Mouse (Mus musculus): ENCODE results near the gene Axl. TPM values are rescaled to one million over a fixed set of nuclear protein-coding genes. Genes with fewer than 3 reads are reported as not detected.

Gene Axl
- 14.3 and 18.8 TPM in 2 replicates for polyA plus RNA-seq (2012; rRNA removed)

- peak; percentile 89 for DNase-seq (ENCODE audit: low read depth)
- TF ChIP-seq CTCF (IDR thresholded peaks at IDR 0.05; ENCODE audit: borderline replicate concordance, extremely low read depth, insufficient read depth, insufficient read length) (no peak), POLR2A (IDR thresholded peaks at IDR 0.05; ENCODE audit: borderline replicate concordance, extremely low read depth, insufficient read depth, insufficient read length, poor library complexity, severe bottlenecking) (peak; percentile 16; the same call in 1 of the 2 replicates)
Measured at GRCm38 (mm10) chr7:25788220-25789128, at the start of gene Axl. Gene Axl, minus strand, starts transcription at chr7:25788705.

- no peak for DNase-seq (ENCODE audit: low read depth)
- TF ChIP-seq POLR2A (IDR thresholded peaks at IDR 0.05; ENCODE audit: borderline replicate concordance, extremely low read depth, insufficient read depth, insufficient read length, poor library complexity, severe bottlenecking): no peak
- TF ChIP-seq CTCF (IDR thresholded peaks at IDR 0.05; ENCODE audit: borderline replicate concordance, extremely low read depth, insufficient read depth, insufficient read length): no peak
Measured at GRCm38 (mm10) chr7:25835188-25835891, 46.8 kb upstream of the Axl start.

DNA sequence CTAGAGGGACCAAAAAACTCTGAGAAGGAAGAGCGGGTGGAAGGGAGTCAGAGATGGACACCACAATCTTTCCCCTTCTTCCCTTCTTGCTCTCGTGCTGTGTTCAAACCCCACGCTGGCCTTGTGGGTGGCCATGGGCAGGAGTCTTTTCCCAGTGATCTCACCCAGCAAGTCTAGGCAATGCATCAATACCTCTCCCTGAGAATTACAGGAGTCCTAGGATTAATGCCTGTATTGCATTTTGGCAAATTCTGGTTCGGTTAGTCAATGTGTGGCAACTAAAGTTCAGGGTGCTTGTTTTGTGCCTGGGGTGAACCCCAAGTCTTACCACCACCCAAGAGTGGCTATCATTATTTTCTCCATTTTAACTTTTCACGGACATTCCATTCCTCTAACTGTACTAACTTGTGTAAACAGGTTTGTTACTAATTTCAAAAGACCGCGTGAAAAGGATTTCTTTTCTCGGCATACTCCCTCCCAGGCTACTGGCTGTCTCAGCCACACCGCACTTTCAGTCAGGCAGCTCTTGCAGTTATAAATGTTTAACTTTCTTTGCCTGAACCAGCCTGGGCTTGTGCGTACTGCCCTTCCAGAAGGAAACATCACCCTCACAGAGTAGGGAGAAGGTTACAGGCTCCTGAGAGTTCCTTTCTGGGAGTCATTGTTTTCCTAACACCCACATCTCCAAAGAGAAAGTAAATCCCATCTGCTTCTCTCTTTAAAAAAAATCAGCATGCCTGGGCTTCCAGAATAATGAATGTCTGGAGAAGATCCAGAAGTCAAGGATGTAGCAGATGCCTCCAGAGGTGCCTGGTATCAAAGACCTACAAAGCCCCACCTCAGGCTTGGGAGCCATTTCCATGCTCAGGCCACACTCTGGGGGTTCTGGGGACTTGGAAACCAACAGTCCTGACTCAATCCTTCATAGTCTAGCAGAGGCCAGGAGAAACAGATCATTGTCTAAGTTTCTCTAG is 43.3 kb upstream of the Axl start:
- DNase-seq (ENCODE audit: low read depth): no peak
- TF ChIP-seq POLR2A (IDR thresholded peaks at IDR 0.05; ENCODE audit: borderline replicate concordance, extremely low read depth, insufficient read depth, insufficient read length, poor library complexity, severe bottlenecking) (no peak), CTCF (IDR thresholded peaks at IDR 0.05; ENCODE audit: borderline replicate concordance, extremely low read depth, insufficient read depth, insufficient read length) (no peak)

GRCm38 (mm10) chr7:25830251-25830650 is 41.7 kb upstream of the Axl start:
- DNase-seq (ENCODE audit: low read depth): no peak
- TF ChIP-seq POLR2A (IDR thresholded peaks at IDR 0.05; ENCODE audit: borderline replicate concordance, extremely low read depth, insufficient read depth, insufficient read length, poor library complexity, severe bottlenecking) (no peak), CTCF (IDR thresholded peaks at IDR 0.05; ENCODE audit: borderline replicate concordance, extremely low read depth, insufficient read depth, insufficient read length) (no peak)

DNA sequence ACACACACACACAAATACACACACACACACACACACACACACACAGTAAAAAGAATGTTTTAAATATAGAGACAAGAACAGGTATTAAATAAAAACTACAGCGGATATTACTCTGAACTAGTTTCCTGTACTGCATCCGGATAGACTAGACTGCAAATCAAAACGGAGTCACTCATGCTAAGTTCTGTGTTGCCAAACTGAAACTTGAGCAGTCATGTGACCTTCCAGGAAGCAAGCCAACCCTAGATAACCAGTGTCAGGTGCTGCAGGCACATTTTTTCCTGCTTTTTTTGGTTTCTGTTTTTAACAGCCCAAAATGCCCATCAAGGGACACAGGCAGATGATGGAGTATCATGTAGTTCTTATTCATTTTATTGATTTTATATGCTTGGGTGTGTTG is 38.7 kb upstream of the Axl start:
- TF ChIP-seq POLR2A (IDR thresholded peaks at IDR 0.05; ENCODE audit: borderline replicate concordance, extremely low read depth, insufficient read depth, insufficient read length, poor library complexity, severe bottlenecking): no peak
- DNase-seq (ENCODE audit: low read depth): peak; percentile 32

GRCm38 (mm10) chr7:25826029-25826428 is 37.5 kb upstream of the Axl start:
- TF ChIP-seq POLR2A (IDR thresholded peaks at IDR 0.05; ENCODE audit: borderline replicate concordance, extremely low read depth, insufficient read depth, insufficient read length, poor library complexity, severe bottlenecking): no peak
- no peak for TF ChIP-seq CTCF (IDR thresholded peaks at IDR 0.05; ENCODE audit: borderline replicate concordance, extremely low read depth, insufficient read depth, insufficient read length)
- no peak for DNase-seq (ENCODE audit: low read depth)

GRCm38 (mm10) chr7:25825043-25825442 is 36.5 kb upstream of the Axl start:
- DNase-seq (ENCODE audit: low read depth): no peak
- TF ChIP-seq POLR2A (IDR thresholded peaks at IDR 0.05; ENCODE audit: borderline replicate concordance, extremely low read depth, insufficient read depth, insufficient read length, poor library complexity, severe bottlenecking) (no peak), CTCF (IDR thresholded peaks at IDR 0.05; ENCODE audit: borderline replicate concordance, extremely low read depth, insufficient read depth, insufficient read length) (no peak)

GRCm38 (mm10) chr7:25816241-25816919 is 27.9 kb upstream of the Axl start, which contains the start of gene Cyp2s1:
Gene Cyp2s1, minus strand, starts transcription at chr7:25816913.
- TF ChIP-seq POLR2A (IDR thresholded peaks at IDR 0.05; ENCODE audit: borderline replicate concordance, extremely low read depth, insufficient read depth, insufficient read length, poor library complexity, severe bottlenecking) (no peak), CTCF (IDR thresholded peaks at IDR 0.05; ENCODE audit: borderline replicate concordance, extremely low read depth, insufficient read depth, insufficient read length) (no peak)
- peak; percentile 35 for DNase-seq (ENCODE audit: low read depth)

GRCm38 (mm10) chr7:25815571-25815970 is 27.1 kb upstream of the Axl start:
- TF ChIP-seq POLR2A (IDR thresholded peaks at IDR 0.05; ENCODE audit: borderline replicate concordance, extremely low read depth, insufficient read depth, insufficient read length, poor library complexity, severe bottlenecking) (no peak), CTCF (IDR thresholded peaks at IDR 0.05; ENCODE audit: borderline replicate concordance, extremely low read depth, insufficient read depth, insufficient read length) (no peak)
- DNase-seq (ENCODE audit: low read depth): no peak

DNA sequence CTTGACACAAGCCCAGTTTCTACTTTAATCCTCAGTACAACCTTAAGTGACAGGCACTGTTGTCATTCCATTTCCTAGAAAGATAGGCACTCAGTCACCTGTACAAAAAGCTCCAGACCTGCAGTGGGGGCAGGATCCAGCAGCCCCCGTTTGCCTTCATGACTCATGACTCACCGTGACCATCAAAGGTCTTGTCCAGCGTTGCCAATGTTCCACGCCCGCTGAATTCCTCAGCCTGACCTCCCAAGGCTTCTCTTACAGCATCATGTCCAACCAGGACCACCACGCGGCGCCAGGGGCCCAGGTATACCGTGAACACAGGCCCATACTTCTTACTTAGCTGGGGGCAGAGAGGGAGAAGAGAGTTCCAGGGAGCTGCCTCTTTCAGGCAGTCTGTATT is 26.2 kb upstream of the Axl start:
- DNase-seq (ENCODE audit: low read depth): no peak
- TF ChIP-seq CTCF (IDR thresholded peaks at IDR 0.05; ENCODE audit: borderline replicate concordance, extremely low read depth, insufficient read depth, insufficient read length): no peak
- TF ChIP-seq POLR2A (IDR thresholded peaks at IDR 0.05; ENCODE audit: borderline replicate concordance, extremely low read depth, insufficient read depth, insufficient read length, poor library complexity, severe bottlenecking): no peak
